Mouse (Mus musculus) forebrain, embryonic 10.5 days (tissue): Measurements from ENCODE around the gene Ifnlr1. TPM values are rescaled to one million over a fixed set of nuclear protein-coding genes. Genes with fewer than 3 reads are reported as not detected.
A peak's percentile ranks its signal among the peaks of the same experiment; 100 is the strongest.

Source experiments
- DNase-seq: peaks from one replicate; pipeline ENCODE4 v3.0.0-alpha.2; 2017; ENCODE audit warnings: low spot score; ENCODE audit errors: extremely low spot score
- H3K27ac ChIP-seq: fragments of 300-500 bp; sonication (generic); 2 replicates; pipeline ENCODE4 v1.5.1; 2016; ENCODE audit warnings: mild to moderate bottlenecking
- H3K27me3 ChIP-seq: fragments of 300-500 bp; sonication (generic); 2 replicates; pipeline ENCODE4 v1.6.1; 2016; ENCODE audit warnings: mild to moderate bottlenecking; ENCODE audit not compliant: poor library complexity, severe bottlenecking
- H3K36me3 ChIP-seq: fragments of 300-500 bp; sonication (generic); replicated peaks from 2 replicates; pipeline ENCODE4 v1.6.1; 2016; ENCODE audit warnings: mild to moderate bottlenecking, moderate library complexity
- H3K4me1 ChIP-seq: fragments of 300-500 bp; sonication (generic); 2 replicates; pipeline ENCODE4 v1.6.1; 2016
- H3K4me3 ChIP-seq: fragments of 300-500 bp; sonication (generic); 2 replicates; pipeline ENCODE4 v1.5.1; 2016; ENCODE audit warnings: mild to moderate bottlenecking, moderate library complexity
- H3K9me3 ChIP-seq: fragments of 300-500 bp; sonication (generic); 2 replicates; pipeline ENCODE4 v1.6.1; 2016; ENCODE audit warnings: mild to moderate bottlenecking, moderate library complexity
- WGBS: fragments of 180-500 bp; shearing (Covaris S2); methylation state at CpG from one replicate; pipeline ENCODE4 v1.1.7; 2016; 5-methylcytosine and 5-hydroxymethylcytosine counted together
- polyA plus RNA-seq: library from polyadenylated mRNA; unstranded; fragments of >200 nt; fragmentation: Nextera tagmentation; extraction: Ambion mirVana; gene quantifications from 2 replicates; pipeline ENCODE4 v1.2.1, GENCODE M21; 2016

Gene Ifnlr1
- polyA plus RNA-seq, 1 experiment from 2014 or later: 0.61 TPM

- H3K27ac ChIP-seq: no peak overlapping the region
- peaks cover 9% of the 10 kb centered on the region for H3K4me1 ChIP-seq
- H3K27me3 ChIP-seq: peaks cover 11% of the 10 kb centered on the region
- peak; percentile 58 for DNase-seq
- H3K36me3 ChIP-seq: no peaks in the 10 kb centered on the region
- H3K4me3 ChIP-seq: no peak overlapping the region
- 61% methylated on average over 17 of the region's 17 CpGs for WGBS
- no peaks in the 10 kb centered on the region for H3K9me3 ChIP-seq
Observed at GRCm38 (mm10) chr4:135666192-135666975, 19.7 kb upstream of the Ifnlr1 start.

GRCm38 (mm10) chr4:135667266-135667844, 18.7 kb upstream of the Ifnlr1 start:
- H3K4me1 ChIP-seq: peaks cover 9% of the 10 kb centered on the region
- peaks cover 11% of the 10 kb centered on the region for H3K27me3 ChIP-seq
- peak; percentile 49 for DNase-seq
- no peak overlapping the region for H3K4me3 ChIP-seq
- no peak overlapping the region for H3K27ac ChIP-seq
- H3K36me3 ChIP-seq: no peaks in the 10 kb centered on the region
- no peaks in the 10 kb centered on the region for H3K9me3 ChIP-seq
- WGBS: 16% methylated on average over 16 of the region's 16 CpGs

GRCm38 (mm10) chr4:135673507-135673906, 12.6 kb upstream of the Ifnlr1 start:
- no peak for DNase-seq
- Histone ChIP-seq H3K4me3 (no peak overlapping the region), H3K9me3 (no peaks in the 10 kb centered on the region), H3K27ac (no peak overlapping the region), H3K4me1 (peaks cover 28% of the 10 kb centered on the region), H3K36me3 (no peaks in the 10 kb centered on the region), H3K27me3 (no peaks in the 10 kb centered on the region)
- 72% methylated on average over 3 of the region's 3 CpGs for WGBS

- DNase-seq: no peak
- 74% methylated on average over 9 of the region's 9 CpGs for WGBS
- H3K9me3 ChIP-seq: no peaks in the 10 kb centered on the region
- no peak overlapping the region for H3K4me3 ChIP-seq
- peaks cover 25% of the 10 kb centered on the region for H3K4me1 ChIP-seq
- no peaks in the 10 kb centered on the region for H3K36me3 ChIP-seq
- H3K27me3 ChIP-seq: no peaks in the 10 kb centered on the region
- H3K27ac ChIP-seq: peak overlapping the region; percentile 57; the same call in 1 of the 2 replicates
Observed at GRCm38 (mm10) chr4:135674993-135675392, 11.1 kb upstream of the Ifnlr1 start.

- Histone ChIP-seq H3K4me3 (no peak overlapping the region), H3K27ac (no peak overlapping the region), H3K36me3 (no peaks in the 10 kb centered on the region), H3K9me3 (no peaks in the 10 kb centered on the region), H3K27me3 (no peaks in the 10 kb centered on the region), H3K4me1 (peaks cover 25% of the 10 kb centered on the region)
- 88% methylated on average over 5 of the region's 5 CpGs for WGBS
- no peak for DNase-seq
Observed at GRCm38 (mm10) chr4:135676476-135676875, 9.6 kb upstream of the Ifnlr1 start.

GRCm38 (mm10) chr4:135679316-135679715, 6.8 kb upstream of the Ifnlr1 start:
- H3K4me3 ChIP-seq: no peak overlapping the region
- peaks cover 20% of the 10 kb centered on the region for H3K4me1 ChIP-seq
- H3K27ac ChIP-seq: no peak overlapping the region
- peaks cover 13% of the 10 kb centered on the region for H3K27me3 ChIP-seq
- no peaks in the 10 kb centered on the region for H3K9me3 ChIP-seq
- WGBS: 81% methylated on average over 4 of the region's 4 CpGs
- no peak for DNase-seq
- H3K36me3 ChIP-seq: no peaks in the 10 kb centered on the region

GRCm38 (mm10) chr4:135681789-135682188, 4.3 kb upstream of the Ifnlr1 start:
- Histone ChIP-seq H3K4me3 (no peak overlapping the region), H3K9me3 (no peaks in the 10 kb centered on the region), H3K27me3 (peaks cover 37% of the 10 kb centered on the region), H3K36me3 (no peaks in the 10 kb centered on the region), H3K27ac (no peak overlapping the region), H3K4me1 (peaks cover 20% of the 10 kb centered on the region)
- 79% methylated on average over 5 of the region's 5 CpGs for WGBS
- no peak for DNase-seq

GRCm38 (mm10) chr4:135683553-135683952, 2.5 kb upstream of the Ifnlr1 start:
- H3K27ac ChIP-seq: no peak overlapping the region
- peaks cover 23% of the 10 kb centered on the region for H3K4me1 ChIP-seq
- DNase-seq: peak; percentile 41
- H3K36me3 ChIP-seq: no peaks in the 10 kb centered on the region
- no peaks in the 10 kb centered on the region for H3K9me3 ChIP-seq
- H3K27me3 ChIP-seq: peaks cover 55% of the 10 kb centered on the region
- 26% methylated on average over 4 of the region's 4 CpGs for WGBS
- no peak overlapping the region for H3K4me3 ChIP-seq

- H3K27me3 ChIP-seq: peaks cover 65% of the 10 kb centered on the region
- no peaks in the 10 kb centered on the region for H3K9me3 ChIP-seq
- no peak overlapping the region for H3K4me3 ChIP-seq
- H3K4me1 ChIP-seq: peaks cover 23% of the 10 kb centered on the region
- H3K36me3 ChIP-seq: no peaks in the 10 kb centered on the region
- DNase-seq: no peak
- no peak overlapping the region for H3K27ac ChIP-seq
- 37% methylated on average over 3 of the region's 3 CpGs for WGBS
Observed at GRCm38 (mm10) chr4:135684731-135685130, 1.4 kb upstream of the Ifnlr1 start.

GRCm38 (mm10) chr4:135686568-135686953, 474 bp downstream of the Ifnlr1 start:
- Histone ChIP-seq H3K4me1 (peaks cover 23% of the 10 kb centered on the region), H3K27me3 (peaks cover 65% of the 10 kb centered on the region), H3K27ac (peak overlapping the region; percentile 81), H3K4me3 (peak overlapping the region; percentile 76), H3K9me3 (no peaks in the 10 kb centered on the region), H3K36me3 (no peaks in the 10 kb centered on the region)
- WGBS: under 1% methylated on average over 21 of the region's 21 CpGs
- no peak for DNase-seq

GRCm38 (mm10) chr4:135689797-135690196, 3.7 kb downstream of the Ifnlr1 start:
- no peak for DNase-seq
- 92% methylated on average over 7 of the region's 7 CpGs for WGBS
- Histone ChIP-seq H3K36me3 (no peaks in the 10 kb centered on the region), H3K4me3 (no peak overlapping the region), H3K27me3 (peaks cover 48% of the 10 kb centered on the region), H3K27ac (no peak overlapping the region), H3K4me1 (peaks cover 18% of the 10 kb centered on the region), H3K9me3 (no peaks in the 10 kb centered on the region)

GRCm38 (mm10) chr4:135690241-135690640, 4.2 kb downstream of the Ifnlr1 start:
- 87% methylated on average over 11 of the region's 11 CpGs for WGBS
- no peak overlapping the region for H3K27ac ChIP-seq
- H3K9me3 ChIP-seq: no peaks in the 10 kb centered on the region
- H3K4me3 ChIP-seq: no peak overlapping the region
- peaks cover 44% of the 10 kb centered on the region for H3K27me3 ChIP-seq
- peaks cover 16% of the 10 kb centered on the region for H3K4me1 ChIP-seq
- no peak for DNase-seq
- H3K36me3 ChIP-seq: no peaks in the 10 kb centered on the region

GRCm38 (mm10) chr4:135692916-135693315, 6.8 kb downstream of the Ifnlr1 start:
- 84% methylated on average over 4 of the region's 4 CpGs for WGBS
- Histone ChIP-seq H3K4me3 (no peak overlapping the region), H3K4me1 (no peaks in the 10 kb centered on the region), H3K9me3 (peaks cover 4% of the 10 kb centered on the region), H3K36me3 (no peaks in the 10 kb centered on the region), H3K27ac (no peak overlapping the region), H3K27me3 (peaks cover 17% of the 10 kb centered on the region)
- no peak for DNase-seq
